ENCODE assay signal across 7 mouse cellular contexts in genomic region chr16:18452361-18452862, GRCm38 (mm10). TPM values are rescaled to one million over a fixed set of nuclear protein-coding genes. Genes with fewer than 3 reads are reported as not detected.
DNase-seq lines count a peak whose midpoint lies in the region; TF ChIP-seq lines count a peak whose summit lies in the region.

No protein-coding gene starts in this region.

- no peak for TF ChIP-seq POLR2A in brain, embryonic 14.5 days (IDR thresholded peaks at IDR 0.05; ENCODE audit: borderline replicate concordance, extremely low read depth, insufficient read depth, insufficient read length, poor library complexity, severe bottlenecking)

- no peak for TF ChIP-seq CTCF in brain, embryonic 14.5 days (IDR thresholded peaks at IDR 0.05; ENCODE audit: borderline replicate concordance, extremely low read depth, insufficient read depth, insufficient read length)

- peak; percentile 37 to 54 for DNase-seq in frontal cortex, postnatal 36 days (ENCODE audit: low spot score in 2 of 2)
- no peak for DNase-seq in frontal cortex, postnatal 25 days (ENCODE audit: low spot score in 2 of 2)
- peak; percentile 47 for DNase-seq in CD4-positive helper T cell, adult 2 months (ENCODE audit: low read depth, low spot score)
- DNase-seq in brain, embryonic 14.5 days (ENCODE audit: low read depth) = peak; percentile 34
- DNase-seq in layer of hippocampus, adult 8-10 months (ENCODE audit: low spot score in 2 of 2) = peak; percentile 55 to 60
- DNase-seq in gastrocnemius, postnatal 4 days (ENCODE audit: low spot score in 2 of 2) = no peak
- no peak for DNase-seq in adrenal gland, postnatal 36 days

RNA-seq across cellular contexts. Expression of gene Comt, which starts 25.8 kb away (rescaled TPM):
- polyA plus RNA-seq in brain, embryonic 14.5 days (2012; rRNA removed) = 72.8 and 73.8 TPM in 2 replicates
- 10 to 100 TPM; 67.1 to 80.6 (median 76.9) TPM for total RNA-seq in layer of hippocampus, adult 8-10 months (2022)
- 10 to 100 TPM; 52.9 to 62.8 TPM for total RNA-seq in gastrocnemius, postnatal 4 days (2021)
- total RNA-seq in adrenal gland, postnatal 36 days (2021) = 100 to 1,000 TPM; 193 to 249 TPM

RNA-seq across cellular contexts. Expression of gene Txnrd2, which starts 26.2 kb away (rescaled TPM):
- polyA plus RNA-seq in brain, embryonic 14.5 days (2012; rRNA removed) = 18.5 and 19.5 TPM in 2 replicates
- total RNA-seq in layer of hippocampus, adult 8-10 months (2022) = 10 to 100 TPM; 19.4 to 24.4 (median 21.0) TPM
- 10 to 100 TPM; 10.1 to 14.9 TPM for total RNA-seq in gastrocnemius, postnatal 4 days (2021)
- 10 to 100 TPM; 73.3 to 97.3 TPM for total RNA-seq in adrenal gland, postnatal 36 days (2021)

RNA-seq across cellular contexts. Expression of gene Gnb1l, which starts 46.1 kb away (rescaled TPM):
- polyA plus RNA-seq in brain, embryonic 14.5 days (2012; rRNA removed) = 12.4 and 15.4 TPM in 2 replicates
- total RNA-seq in layer of hippocampus, adult 8-10 months (2022) = 1 to 10 TPM; 5.7 to 8.9 (median 6.5) TPM
- total RNA-seq in gastrocnemius, postnatal 4 days (2021) = 1 to 10 TPM; 4.5 to 6.0 TPM
- 1 to 10 TPM; 4.9 to 5.9 TPM for total RNA-seq in adrenal gland, postnatal 36 days (2021)

RNA-seq across cellular contexts. Expression of gene Rtl10, which starts 46.3 kb away (rescaled TPM):
- polyA plus RNA-seq in brain, embryonic 14.5 days (2012; rRNA removed) = 13.1 and 14.5 TPM in 2 replicates
- 10 to 100 TPM in 2 of 4 experiments, 1 to 10 TPM in 2; 7.9 to 11.1 (median 9.6) TPM for total RNA-seq in layer of hippocampus, adult 8-10 months (2022)
- 1 to 10 TPM; 6.7 to 6.8 TPM for total RNA-seq in gastrocnemius, postnatal 4 days (2021)
- total RNA-seq in adrenal gland, postnatal 36 days (2021) = 1 to 10 TPM; 4.4 to 5.6 TPM

Comparison
In these comparisons a context has a peak if more than half of its experiments do, and no peak if none do; other contexts are left out.
1. DNase-seq: peak in frontal cortex, postnatal 36 days (2 of 2), CD4-positive helper T cell, adult 2 months (single experiment), brain, embryonic 14.5 days (single experiment) and layer of hippocampus, adult 8-10 months (2 of 2); none in frontal cortex, postnatal 25 days (0 of 2), gastrocnemius, postnatal 4 days (0 of 2) and adrenal gland, postnatal 36 days (0 of 2).